9 mouse cellular contexts compared by ENCODE assay signal in genomic region chr2:33689880-33690462, GRCm38 (mm10). TPM values are rescaled to one million over a fixed set of nuclear protein-coding genes. Genes with fewer than 3 reads are reported as not detected.
A peak's percentile ranks its signal among the peaks of the same experiment; 100 is the strongest.
DNase-seq lines count a peak whose midpoint lies in the region; ATAC-seq and TF ChIP-seq lines count a peak whose summit lies in the region.
"Had no signal": no experiment of that assay in that cellular context is flagged by ENCODE, and none has a peak within 500 bp of the region (broad histone marks: within the 10 kb centered on the region; RNA-seq: fewer than 3 reads in every experiment).

No protein-coding gene starts in this region.

- no peak overlapping the region for H3K4me2 ChIP-seq in neural tube, embryonic 14.5 days (ENCODE audit: low read depth, low read length)

- no peak for TF ChIP-seq POLR2A in liver, adult 2 months (IDR thresholded peaks at IDR 0.05; ENCODE audit: extremely low read depth, insufficient read depth, low read length)

- H3K36me3 ChIP-seq in liver, adult 2 months (ENCODE audit: control insufficient read depth, insufficient read depth, low read length), result no peaks in the 10 kb centered on the region
- no peaks in the 10 kb centered on the region for H3K36me3 ChIP-seq in neural tube, embryonic 14.5 days (ENCODE audit: control insufficient read depth, insufficient read depth, low read length)

- no peaks in the 10 kb centered on the region for H3K9me3 ChIP-seq in neural tube, embryonic 14.5 days (ENCODE audit: control insufficient read depth, low read length)

- H3K9ac ChIP-seq in liver, adult 2 months (ENCODE audit: low read depth, low read length), result no peak overlapping the region
- H3K9ac ChIP-seq in neural tube, embryonic 14.5 days (replicated peaks; ENCODE audit: low read depth, low read length), result no peak overlapping the region

- TF ChIP-seq CTCF in liver, adult 2 months (IDR thresholded peaks at IDR 0.05; ENCODE audit: low read depth, low read length), result peak; percentile 70

- no peak overlapping the region for H3K27ac ChIP-seq in liver, adult 2 months (replicated peaks; ENCODE audit: insufficient read depth, low read depth, low read length)
- no peak overlapping the region for H3K27ac ChIP-seq in neural tube, embryonic 14.5 days (ENCODE audit: low read depth, low read length)

- no peak overlapping the region for H3K4me3 ChIP-seq in liver, adult 2 months (ENCODE audit: insufficient read depth, low read depth, low read length)
- no peak overlapping the region for H3K4me3 ChIP-seq in neural tube, embryonic 14.5 days (ENCODE audit: low read depth, low read length)

- WGBS in liver, adult 2 months, result 25% methylated on average over 9 of the region's 9 CpGs
- 28% methylated on average over 9 of the region's 9 CpGs for WGBS in neural tube, embryonic 14.5 days

- peak; percentile 35 to 64 for DNase-seq in cerebellum, postnatal 25 days
- DNase-seq in cerebellum, adult 11 months, result no peak
- peak; percentile 53 for DNase-seq in right cerebral cortex, postnatal 14 days
- DNase-seq in right cerebral cortex, postnatal 36 days (ENCODE audit: low spot score in 2 of 2), result no peak
- DNase-seq in embryo, embryonic 10.5 days (ENCODE audit: low spot score), result peak; percentile 76
- no peak for DNase-seq in liver, adult 2 months (ENCODE audit: extremely low read depth, low read depth, low spot score)
- DNase-seq in adipocyte (ENCODE audit: low spot score), result no peak

- no peaks in the 10 kb centered on the region for H3K79me2 ChIP-seq in liver, adult 2 months (ENCODE audit: control insufficient read depth, insufficient read depth, low read length)

- 0 out of 2 replicates have a peak, but pooled peaks have one; percentile 2 for ATAC-seq in neural tube, embryonic 14.5 days (ENCODE audit: low read depth)

- H3K27me3 ChIP-seq in liver, adult 2 months (ENCODE audit: control insufficient read depth, insufficient read depth, low read length), result no peaks in the 10 kb centered on the region
- H3K27me3 ChIP-seq in neural tube, embryonic 14.5 days (ENCODE audit: control insufficient read depth, insufficient read depth, low read length), result no peaks in the 10 kb centered on the region

- H3K4me1 ChIP-seq in liver, adult 2 months (ENCODE audit: control insufficient read depth, insufficient read depth, low read length), result no peaks in the 10 kb centered on the region
- H3K4me1 ChIP-seq in neural tube, embryonic 14.5 days (ENCODE audit: control insufficient read depth, insufficient read depth, low read length), result no peaks in the 10 kb centered on the region

RNA-seq across cellular contexts. Expression of gene Lmx1b, which starts 49.7 kb away (rescaled TPM):
- total RNA-seq in liver, adult 2 months (2014; rRNA removed), result not detected in 2 replicates
- not detected in 2 replicates for polyA plus RNA-seq in liver, adult 2 months (2012; rRNA removed)
- 13.1 and 16.3 TPM in 2 replicates for polyA plus RNA-seq in neural tube, embryonic 14.5 days (2014; fragmentation: Nextera tagmentation; extraction: Ambion mirVana)
- total RNA-seq: neutrophil, adult 5-6 weeks had no signal

Comparison
In these comparisons a context has a peak if more than half of its experiments do, and no peak if none do; other contexts are left out.
1. DNase-seq: peak in cerebellum, postnatal 25 days (2 of 2), right cerebral cortex, postnatal 14 days (single experiment) and embryo, embryonic 10.5 days (single experiment); none in cerebellum, adult 11 months (single experiment), right cerebral cortex, postnatal 36 days (0 of 2), liver, adult 2 months (single experiment) and adipocyte (single experiment).
2. RNA of gene Lmx1b, which starts 49.7 kb away (polyA plus RNA-seq): 13.1 to 16.3 TPM in neural tube, embryonic 14.5 days; not detected in liver, adult 2 months; every median in the first group is over 10 times any median in the second.